Mouse (Mus musculus) MEL-GATA-1-ER (cell line): ENCODE measurements at regions not wholly inside any gene's neighbourhood (a gene's known extent, or its start where the extent isn't known, plus 50 kb on each side); places are given as distances from the start of the nearest gene placed in this dataset.

Source experiments
- DNase-seq: peaks from one replicate; pipeline ENCODE4 v3.0.0-alpha.2; 2012; ENCODE audit warnings: low read depth; ENCODE audit errors: extremely low read depth

DNA sequence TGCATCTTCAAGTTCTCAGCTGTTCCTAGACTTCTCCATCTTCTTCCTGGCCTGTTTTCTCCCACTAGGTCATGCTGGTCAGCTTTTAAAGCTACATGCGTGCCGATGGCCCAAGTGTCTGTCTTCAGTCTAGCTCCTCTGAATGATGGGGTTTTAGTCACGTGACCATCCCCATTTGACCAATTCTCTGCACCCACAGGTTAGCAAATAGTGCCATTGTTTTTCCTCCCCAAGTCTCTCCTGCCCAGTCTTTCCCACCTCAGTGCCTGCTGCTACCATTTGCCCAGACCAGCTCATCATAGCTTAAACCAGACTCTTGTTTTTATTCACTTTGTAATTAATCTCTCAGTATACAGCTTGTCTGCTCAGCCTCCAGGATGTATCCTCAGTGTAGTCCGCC, 62.3 kb downstream of the Zfp706 start:
- no peak for DNase-seq

DNA sequence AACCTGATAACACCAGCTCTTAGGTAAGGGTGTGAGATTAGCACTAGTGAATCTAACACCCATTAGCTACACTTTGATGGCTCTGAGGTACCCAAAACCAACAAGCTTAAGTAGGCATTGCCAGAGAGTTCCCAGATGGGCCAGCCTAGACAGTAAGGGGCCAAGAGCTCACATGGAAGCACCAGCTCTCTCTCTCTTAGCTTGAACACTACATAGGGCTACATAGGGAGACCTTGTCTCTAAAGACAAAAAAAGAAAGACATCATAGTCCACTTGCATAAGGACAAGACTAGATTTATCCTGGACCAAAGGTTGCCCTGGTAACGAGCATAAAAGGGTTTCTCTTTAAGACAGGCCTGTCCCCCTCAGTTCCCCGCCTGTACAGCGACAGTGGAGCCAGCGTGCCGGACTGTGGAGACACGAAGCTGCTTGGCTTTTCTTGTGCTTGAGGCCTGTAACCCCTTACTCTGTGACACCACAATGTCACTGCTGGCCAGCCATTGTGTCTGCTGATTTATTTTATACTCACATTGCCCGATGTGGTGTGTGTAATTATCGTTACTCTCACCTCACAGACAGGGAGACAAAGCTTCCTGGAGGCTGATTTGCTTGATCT, 62.9 kb downstream of the Zfp706 start:
- no peak for DNase-seq

DNA sequence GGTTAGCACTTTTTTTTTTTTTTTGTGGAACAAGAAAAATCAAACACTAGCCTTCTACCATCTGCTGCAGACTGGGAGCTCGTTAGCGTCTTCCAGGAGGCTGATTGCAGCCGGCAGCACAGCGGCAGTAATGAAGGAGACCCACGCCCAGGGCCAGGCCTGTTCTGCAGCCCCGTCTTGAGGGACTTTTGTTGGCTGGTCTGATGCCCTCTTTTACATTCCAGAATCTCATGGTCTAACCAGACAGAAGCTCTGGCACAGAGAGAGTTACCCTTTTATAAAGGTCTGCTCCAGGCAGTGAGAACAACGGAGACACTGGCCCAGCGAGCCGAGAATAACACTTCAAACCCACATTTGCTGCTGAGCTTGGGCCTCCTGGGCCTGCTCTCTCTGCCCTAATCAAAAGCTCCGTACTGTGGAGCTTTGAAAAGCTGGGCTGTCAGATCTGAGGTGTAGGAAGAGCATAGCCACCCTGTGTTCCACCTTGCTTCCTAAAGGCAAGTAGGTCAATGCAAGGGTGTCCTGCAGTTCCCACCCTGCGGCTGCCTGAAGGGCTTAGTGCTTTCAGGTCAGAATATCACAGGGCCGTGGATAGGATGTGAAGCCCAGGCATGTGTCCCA, 64.0 kb downstream of the Zfp706 start:
- DNase-seq, result no peak

DNA sequence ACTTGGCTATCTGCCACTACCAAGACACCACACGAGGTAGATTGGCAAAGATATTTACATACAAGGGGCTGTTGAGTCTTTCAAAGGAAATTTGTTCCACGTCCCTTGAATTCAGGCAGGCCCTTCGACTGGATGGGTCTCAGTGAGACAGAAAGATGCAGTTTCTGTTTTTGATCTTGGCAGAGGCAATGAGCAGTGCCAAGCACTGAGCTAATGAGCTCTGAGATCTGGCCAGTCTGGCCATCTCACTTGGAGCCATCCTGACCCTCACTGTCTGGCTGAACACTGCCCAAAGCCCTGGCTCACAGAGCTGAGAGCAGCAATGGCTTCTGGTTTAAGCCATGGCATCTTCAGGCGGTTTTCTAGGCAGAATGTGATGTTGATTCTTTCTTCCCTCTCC, 65.3 kb downstream of the Zfp706 start:
- DNase-seq, result no peak

DNA sequence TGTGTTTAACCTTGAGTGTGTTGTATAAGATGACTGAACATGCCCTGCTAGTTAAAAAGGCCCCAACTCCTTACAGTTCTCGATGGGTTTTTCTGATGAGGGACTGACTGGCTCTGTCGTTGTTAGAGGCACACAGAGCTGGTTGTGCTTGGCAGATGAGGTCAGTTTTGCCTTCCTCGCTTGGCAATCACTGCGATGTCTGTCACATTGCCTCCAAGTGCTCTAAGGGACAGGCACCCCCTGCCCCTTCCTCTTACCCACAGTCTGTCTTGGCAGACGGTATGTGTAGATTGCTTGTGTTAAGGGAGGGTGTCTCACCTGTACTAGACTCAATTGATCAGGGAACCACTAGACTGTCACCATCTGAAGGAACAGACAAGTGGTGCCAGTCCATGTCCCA, 65.8 kb downstream of the Zfp706 start:
- no peak for DNase-seq

DNA sequence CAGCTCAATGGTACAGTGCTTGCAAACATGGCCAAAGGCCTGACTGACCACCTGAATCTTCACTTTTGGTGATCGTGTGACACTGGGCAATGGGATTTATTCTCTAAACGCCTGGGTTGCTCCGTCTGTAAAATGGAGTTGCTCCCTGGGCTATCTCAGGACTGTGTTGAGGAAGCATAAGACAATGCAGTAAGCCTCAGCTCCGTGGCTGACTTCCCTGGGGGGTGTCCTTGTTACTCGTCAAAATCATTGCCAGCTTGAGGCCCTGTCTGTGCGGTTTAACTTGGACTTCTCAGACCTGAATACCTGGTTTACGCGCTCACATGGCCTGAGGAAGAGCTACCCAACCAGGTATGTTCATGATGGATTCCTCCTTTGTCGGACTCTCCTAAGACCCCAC, 68.0 kb downstream of the Zfp706 start:
- DNase-seq, result no peak

DNA sequence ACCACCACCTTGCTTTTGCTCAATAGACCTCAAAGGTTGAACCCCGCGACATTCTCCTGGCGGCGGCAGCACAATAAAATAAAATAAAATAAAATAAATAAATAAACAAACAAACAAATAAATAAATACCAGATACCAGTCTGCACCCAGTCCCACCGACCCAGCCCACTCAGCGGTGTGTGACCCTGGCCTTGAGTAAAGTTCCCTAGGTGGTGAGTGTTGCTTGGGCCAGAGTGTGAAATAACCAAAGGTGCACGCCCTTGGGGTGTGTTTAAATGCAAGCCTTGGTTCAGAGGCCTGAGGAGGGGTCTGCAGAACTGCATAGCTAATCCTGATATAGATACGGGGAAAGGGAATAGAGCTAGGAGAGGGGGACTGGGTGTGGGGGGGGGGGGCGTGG, 68.4 kb downstream of the Zfp706 start:
- no peak for DNase-seq

DNA sequence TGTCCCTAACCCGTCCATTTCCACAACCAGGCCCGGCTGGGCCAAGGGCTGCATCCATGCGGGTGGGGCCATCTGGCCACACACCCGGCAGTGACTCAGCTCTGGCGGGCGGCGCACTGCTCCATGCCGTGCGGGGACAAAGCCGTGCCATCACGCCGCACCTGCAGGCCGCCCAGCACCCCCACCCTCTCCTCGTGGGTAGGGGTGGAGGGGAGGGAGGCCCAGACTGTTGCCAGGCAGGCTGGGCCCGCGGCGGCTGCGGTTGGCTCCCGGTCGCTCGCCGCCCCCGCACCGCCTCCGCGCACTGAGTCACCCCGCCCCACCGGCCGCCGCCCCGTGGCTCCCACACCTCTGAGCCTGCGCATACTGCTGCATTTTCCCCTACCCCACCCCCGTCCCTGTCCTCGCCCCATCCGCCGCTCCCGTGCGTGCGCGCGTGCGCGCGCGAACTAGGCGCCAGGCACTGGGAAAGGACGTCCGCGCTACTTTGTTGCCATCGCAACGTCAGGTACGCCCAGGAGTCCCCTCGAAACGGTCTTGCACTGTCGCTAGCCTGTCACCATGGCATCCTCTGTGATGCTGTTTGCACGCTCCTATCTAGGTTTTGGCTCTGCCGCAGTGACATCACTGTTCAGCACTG, 68.9 kb downstream of the Zfp706 start:
- DNase-seq, result peak; percentile 75

DNA sequence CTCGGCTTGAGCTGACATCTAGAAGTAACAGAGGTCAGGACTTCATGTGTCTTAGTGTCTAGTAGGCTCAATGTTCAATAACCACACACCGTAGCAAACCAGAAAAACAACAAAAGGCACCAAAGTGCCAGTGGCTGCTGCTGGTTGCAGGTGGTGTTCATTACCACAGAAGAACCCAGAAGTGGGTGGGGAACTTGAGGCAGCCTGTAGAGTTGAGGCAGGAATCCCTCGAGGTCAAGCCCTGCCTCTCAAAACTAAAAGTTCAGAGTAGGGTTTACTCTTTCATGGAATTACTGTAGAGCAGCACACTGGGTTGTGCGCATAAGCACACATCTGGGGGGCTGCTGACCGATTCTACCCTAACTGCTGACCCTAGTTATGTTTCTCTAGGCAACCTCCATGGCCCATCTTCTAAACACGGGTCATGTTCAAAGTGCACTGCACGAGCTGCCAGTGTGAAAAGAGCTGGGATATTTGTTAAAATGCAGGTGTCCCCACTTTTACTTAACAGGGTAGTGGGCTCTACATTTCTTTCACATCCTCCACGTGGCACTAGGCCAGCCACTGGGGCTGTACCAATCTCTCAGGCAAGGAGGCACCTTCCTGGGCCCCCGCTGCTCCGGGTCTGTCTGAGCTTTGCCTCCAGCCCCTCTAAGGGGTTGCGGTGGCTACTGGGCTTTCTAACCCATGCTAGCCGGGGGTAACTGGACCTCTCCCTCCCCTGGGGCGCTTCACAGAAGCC, 69.6 kb downstream of the Zfp706 start:
- no peak for DNase-seq

DNA sequence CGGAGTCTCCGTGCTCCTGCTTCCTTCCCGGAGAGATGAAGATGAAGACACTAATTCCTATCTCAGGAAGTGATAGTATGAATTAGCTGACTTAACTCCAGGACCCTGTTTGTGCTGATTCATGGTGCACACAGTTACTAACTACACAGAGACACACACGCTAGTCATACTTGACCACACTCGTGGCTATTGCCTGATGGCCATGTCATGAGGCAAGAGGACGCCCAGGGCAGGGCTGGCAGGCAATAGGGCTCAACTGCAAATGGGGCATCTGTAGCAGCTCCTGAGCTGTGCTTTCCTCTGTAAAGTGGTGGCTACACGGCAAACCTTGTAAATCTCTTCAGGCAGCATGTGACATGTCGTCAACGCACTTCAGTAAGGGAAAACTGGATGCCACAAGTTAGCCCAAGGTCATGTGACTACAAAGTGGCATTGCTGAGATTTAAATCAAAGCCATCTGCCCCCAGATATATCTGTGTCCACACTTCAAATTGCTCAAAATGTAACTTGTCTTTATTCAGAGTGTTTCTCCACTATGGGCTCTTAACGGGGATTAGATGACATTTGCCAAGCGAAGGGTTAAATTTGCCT, 70.4 kb downstream of the Zfp706 start:
- no peak for DNase-seq

DNA sequence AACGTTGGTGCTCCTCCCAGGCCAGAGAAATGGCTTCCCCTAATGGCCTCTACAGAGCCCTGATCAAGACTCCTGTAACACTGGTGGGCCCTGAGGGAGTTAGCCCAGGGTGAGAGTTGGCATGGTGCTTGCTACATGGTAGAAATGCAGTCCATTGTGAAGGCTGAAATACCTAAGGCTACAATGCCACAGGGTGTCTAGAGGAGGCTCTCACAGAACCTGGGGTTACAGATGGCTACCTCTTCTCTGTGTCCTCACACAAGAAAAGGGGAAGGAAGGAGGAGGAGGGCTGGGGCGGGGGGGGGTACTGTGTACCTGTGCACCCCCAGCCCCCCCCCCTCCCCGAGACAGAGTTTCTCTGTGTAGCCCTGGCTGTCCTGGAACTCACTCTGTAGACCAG, 72.8 kb downstream of the Zfp706 start:
- DNase-seq, result no peak

DNA sequence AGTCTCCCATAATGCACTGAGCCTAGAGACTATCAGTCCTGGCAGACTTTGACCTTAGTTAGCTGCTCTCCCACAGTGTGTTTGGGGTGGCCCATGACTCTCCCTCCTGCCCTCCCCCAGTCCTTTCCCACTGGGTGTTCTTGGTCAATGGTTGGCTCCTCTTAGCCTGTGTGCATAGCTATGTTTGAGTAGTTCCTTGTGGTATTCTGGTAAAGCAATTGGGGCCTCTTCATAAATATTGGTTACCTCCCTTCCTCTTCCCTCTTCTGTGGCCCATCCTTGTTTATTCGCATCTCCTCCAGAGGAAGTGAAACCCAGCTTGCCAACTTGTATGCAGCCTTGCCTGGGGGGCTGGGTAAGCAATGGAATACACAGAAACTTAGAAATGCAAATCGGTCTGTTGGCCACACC, 74.0 kb downstream of the Zfp706 start:
- no peak for DNase-seq

DNA sequence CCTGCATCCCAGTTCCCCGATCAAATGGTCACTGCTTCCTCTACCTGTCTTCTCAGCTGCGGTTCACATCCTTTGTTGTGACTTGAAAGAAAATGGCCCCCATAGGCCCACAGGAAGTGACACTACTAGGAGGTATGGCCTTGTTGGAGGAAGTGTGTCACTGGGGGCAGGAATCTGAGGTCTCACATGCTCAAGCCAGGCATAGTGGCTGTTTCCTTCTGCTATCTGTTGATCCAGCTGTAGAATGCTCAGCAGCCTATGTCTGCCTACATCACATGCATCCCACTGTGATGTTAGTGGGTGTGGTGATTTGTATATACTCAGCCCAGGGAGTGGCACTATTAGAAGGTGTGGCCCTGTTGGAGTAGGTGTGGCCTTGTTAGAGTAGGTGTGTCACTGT, 76.1 kb downstream of the Zfp706 start:
- DNase-seq, result peak; percentile 32

DNA sequence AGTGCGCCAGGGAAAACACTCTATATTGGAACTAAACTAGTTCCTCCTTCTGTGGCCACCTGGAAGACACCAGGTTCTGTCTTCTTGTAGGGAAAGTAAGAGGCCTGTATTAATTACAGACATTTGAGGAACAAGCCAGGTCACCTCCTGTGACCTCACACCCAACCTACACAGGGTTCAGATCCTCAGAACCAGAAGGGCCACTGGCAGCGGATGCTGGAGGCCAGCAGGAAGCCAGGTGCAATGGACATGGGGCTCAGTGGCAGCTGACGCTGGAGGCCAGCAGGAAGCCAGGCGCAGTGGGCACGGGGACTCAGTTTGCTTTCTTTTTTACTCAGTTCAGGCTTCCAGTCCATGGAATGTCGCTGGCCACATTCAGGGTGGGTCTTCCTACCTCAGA, 77.1 kb downstream of the Zfp706 start:
- DNase-seq, result no peak

DNA sequence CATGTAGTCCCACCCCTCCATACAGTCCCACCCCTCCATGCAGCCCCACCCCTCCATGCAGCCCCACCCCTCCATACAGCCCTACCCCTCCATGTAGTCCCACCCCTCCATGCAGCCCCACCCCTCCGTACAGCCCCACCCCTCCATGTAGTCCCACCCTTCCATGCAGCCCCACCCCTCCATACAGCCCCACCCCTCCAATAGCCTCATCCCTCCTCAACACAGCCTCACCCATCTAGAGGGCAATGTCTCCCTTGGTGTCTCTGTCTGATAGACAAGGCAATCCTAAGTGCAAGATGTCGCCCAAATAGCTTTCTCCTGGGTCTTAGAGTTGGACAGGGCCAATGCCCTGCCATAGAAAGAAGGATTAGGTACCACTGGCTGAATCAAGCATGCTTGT, 77.8 kb downstream of the Zfp706 start:
- DNase-seq, result no peak

DNA sequence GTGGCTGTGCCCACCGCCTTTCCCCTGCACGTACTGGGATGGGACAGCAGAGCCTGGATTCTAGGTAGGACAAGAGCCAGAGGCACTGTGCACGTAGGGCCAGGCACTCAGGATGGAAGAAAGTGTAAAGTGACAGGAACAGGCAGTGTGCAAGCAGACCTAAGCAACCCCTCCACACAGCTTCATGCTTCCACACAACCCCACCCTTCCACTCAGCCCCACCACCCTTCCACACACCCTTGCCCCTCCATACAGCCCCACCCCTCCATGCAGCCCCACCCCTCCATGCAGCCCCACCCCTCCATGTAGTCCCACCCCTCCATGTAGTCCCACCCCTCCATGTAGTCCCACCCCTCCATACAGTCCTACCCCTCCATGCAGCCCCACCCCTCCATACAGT, 78.5 kb downstream of the Zfp706 start:
- DNase-seq, result no peak

DNA sequence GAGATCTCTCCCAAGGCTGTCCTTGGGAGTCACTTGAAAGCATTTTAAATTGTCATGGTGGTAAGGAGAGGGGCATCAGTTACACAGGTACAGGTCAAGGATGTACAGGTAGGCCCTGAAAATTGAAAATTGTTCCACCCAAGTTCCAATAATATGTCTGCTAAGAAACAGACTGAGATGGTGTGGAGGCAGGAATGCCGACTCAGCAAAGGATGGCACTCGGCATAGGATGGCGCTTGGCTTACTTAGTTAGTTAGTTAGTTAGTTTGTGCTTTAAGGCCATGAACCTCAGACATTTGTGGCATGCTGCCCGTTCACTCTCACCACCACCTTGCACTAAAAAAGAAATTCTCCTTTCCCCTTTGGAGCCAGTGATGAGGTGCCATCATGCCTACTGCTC, 78.9 kb downstream of the Zfp706 start:
- no peak for DNase-seq

DNA sequence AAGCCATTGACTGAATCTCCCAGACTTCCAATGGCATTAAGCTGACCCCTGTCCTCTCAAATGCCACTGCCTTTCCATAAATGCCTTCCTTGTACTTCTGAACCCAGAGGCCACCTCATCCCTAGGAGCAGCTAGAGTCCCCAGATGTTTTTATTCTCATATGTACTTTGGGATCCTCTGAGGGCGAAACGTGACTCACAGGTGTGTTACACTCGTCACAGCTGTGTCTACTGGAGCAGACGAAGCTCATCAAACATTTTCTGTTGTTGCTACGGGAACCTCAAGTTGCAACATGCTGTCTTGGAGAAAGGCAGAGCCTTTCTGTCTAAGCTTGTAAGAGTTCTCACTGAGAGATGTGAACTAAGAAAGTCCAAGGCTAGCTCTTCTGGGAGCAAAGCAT, 80.1 kb downstream of the Zfp706 start:
- DNase-seq, result no peak

DNA sequence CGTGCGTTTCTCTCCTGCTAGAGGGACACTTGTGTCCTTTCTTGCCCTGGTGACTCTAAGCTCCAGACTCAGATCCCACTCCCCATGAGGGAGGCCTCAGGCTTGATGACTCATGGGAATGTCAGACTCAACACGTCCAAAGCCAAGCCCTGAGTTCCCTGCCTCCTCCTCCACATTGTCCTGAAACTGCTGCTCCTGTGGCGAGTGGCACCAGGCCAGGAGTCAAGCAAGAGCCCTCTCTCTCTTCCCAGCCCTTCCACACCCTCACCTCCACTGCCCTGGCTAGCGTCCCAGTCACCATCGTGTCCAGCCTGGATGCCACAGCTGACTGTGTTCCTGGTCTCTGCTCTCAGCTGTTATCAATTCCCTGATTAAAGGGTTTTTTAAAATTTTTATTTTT, 83.4 kb downstream of the Zfp706 start:
- no peak for DNase-seq

DNA sequence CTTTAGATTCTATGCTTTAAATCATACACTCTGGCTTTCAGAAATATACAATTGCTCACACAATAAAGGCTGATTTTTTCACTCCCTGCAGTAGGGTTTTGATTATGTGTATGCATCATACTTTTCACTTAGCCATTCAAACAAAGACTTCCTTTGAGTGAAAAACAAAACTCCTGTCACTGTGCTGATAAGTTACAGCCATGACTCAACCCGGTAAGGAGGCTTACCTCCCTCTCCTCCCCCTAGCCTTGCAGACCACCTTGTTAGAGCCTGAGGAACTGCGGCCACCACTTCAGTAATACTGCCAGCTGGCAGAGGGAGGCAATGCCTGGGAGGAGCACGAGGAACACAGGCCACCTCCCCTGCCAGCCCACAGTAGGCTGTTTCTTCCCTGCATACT, 86.2 kb downstream of the Zfp706 start:
- DNase-seq, result no peak

DNA sequence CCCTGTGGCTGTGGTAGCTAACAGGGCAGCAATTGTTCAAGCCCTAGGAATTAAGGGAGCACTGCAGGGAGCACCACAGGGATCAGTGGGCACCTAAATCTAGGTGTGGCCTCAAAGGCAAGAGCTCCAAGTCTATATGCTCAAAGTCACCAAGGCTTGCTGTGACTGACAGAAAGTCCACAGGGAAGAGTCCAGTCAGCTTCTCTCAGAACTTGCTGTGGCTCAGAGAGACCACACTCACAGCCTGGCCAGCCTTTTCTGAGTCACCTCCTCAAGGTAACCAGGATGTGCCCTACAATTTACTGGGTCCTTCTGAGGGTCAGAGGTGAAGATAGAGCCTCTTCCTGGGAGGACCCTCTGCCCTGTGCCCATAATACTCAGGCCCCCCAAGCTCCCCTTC, 86.7 kb downstream of the Zfp706 start:
- no peak for DNase-seq

DNA sequence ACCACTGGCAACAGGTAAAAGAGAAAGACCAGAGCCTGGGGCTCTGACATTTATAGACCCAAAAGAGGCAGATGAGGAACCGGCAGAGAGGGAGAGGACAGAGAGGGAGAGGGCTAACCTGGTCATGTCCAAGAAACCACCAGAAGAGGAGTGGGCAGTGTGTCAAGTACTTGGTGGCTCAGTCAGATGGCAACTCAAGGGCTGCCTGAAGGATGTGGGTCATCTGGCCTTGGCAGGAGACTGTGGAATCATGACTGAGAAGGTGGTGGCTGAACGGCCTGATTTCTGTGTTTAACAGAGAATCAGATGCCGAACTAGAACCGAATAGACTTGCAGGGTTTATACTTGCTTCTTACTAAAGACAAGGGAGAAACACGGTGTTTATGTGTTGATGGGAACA, 87.9 kb downstream of the Zfp706 start:
- DNase-seq, result no peak
